Mouse (Mus musculus) kidney, postnatal 0 days (tissue): ENCODE data around the gene Sox5. TPM values are rescaled to one million over a fixed set of nuclear protein-coding genes. Genes with fewer than 3 reads are reported as not detected.

Experiments used
- ATAC-seq: fragments of 200-750 bp; cut with Nextera tagmentation; replicated peaks from 2 replicates; pipeline ENCODE4 v1.8.0; 2017; ENCODE audit warnings: low read depth, moderate number of reproducible peaks, moderate TSS enrichment, moderate library complexity; ENCODE audit not compliant: low FRiP score
- DNase-seq: peaks from one replicate; pipeline ENCODE4 v3.0.0-alpha.2; 2016; ENCODE audit warnings: low spot score
- H3K27ac ChIP-seq: fragments of 300-500 bp; sonication (generic); 2 replicates; pipeline ENCODE4 v1.5.1; 2014; ENCODE audit warnings: mild to moderate bottlenecking
- H3K27me3 ChIP-seq: fragments of 300-500 bp; sonication (generic); 2 replicates; pipeline ENCODE4 v1.6.1; 2014; ENCODE audit warnings: low read length, mixed read lengths; ENCODE audit not compliant: insufficient read depth
- H3K36me3 ChIP-seq: fragments of 300-500 bp; sonication (generic); 2 replicates; pipeline ENCODE4 v1.6.1; 2014; ENCODE audit warnings: low read length, mixed read lengths; ENCODE audit not compliant: insufficient read depth
- H3K4me1 ChIP-seq: fragments of 300-500 bp; sonication (generic); replicated peaks from 2 replicates; pipeline ENCODE4 v1.6.1; 2014; ENCODE audit warnings: antibody characterized with exemption, low read length, mixed read lengths; ENCODE audit not compliant: insufficient read depth
- H3K4me2 ChIP-seq: fragments of 300-500 bp; sonication (generic); 2 replicates; pipeline ENCODE4 v1.6.1; 2014; ENCODE audit warnings: mild to moderate bottlenecking, low read length, moderate library complexity, mixed read lengths
- H3K4me3 ChIP-seq: fragments of 300-500 bp; sonication (generic); replicated peaks from 2 replicates; pipeline ENCODE4 v1.5.1; 2014; ENCODE audit warnings: low read depth, low read length
- H3K9ac ChIP-seq: fragments of 300-500 bp; sonication (generic); 2 replicates; pipeline ENCODE4 v1.6.1; 2014; ENCODE audit warnings: low read depth, low read length
- H3K9me3 ChIP-seq: fragments of 300-500 bp; sonication (generic); replicated peaks from 2 replicates; pipeline ENCODE4 v1.6.1; 2016; ENCODE audit warnings: low read length, inconsistent platforms, mixed read lengths
- CTCF ChIP-seq: IDR thresholded peaks from 2 replicates; pipeline ENCODE4 v1.5.1; 2016; ENCODE audit warnings: antibody characterized with exemption, low read depth, mild to moderate bottlenecking, moderate library complexity
- WGBS: fragments of 180-500 bp; shearing (Covaris S2); extraction: QIAGEN DNeasy Blood & Tissue Kit; methylation state at CpG from one replicate; pipeline ENCODE4 v1.1.7; 2014; 5-methylcytosine and 5-hydroxymethylcytosine counted together
- polyA plus RNA-seq: library from polyadenylated mRNA; unstranded; fragments of >200 nt; fragmentation: Nextera tagmentation; extraction: Ambion mirVana; gene quantifications from 2 replicates; pipeline ENCODE4 v1.2.1, GENCODE M21; 2015

The Sox5 gene
- polyA plus RNA-seq: 6.1 and 9.3 TPM in 2 replicates

DNA sequence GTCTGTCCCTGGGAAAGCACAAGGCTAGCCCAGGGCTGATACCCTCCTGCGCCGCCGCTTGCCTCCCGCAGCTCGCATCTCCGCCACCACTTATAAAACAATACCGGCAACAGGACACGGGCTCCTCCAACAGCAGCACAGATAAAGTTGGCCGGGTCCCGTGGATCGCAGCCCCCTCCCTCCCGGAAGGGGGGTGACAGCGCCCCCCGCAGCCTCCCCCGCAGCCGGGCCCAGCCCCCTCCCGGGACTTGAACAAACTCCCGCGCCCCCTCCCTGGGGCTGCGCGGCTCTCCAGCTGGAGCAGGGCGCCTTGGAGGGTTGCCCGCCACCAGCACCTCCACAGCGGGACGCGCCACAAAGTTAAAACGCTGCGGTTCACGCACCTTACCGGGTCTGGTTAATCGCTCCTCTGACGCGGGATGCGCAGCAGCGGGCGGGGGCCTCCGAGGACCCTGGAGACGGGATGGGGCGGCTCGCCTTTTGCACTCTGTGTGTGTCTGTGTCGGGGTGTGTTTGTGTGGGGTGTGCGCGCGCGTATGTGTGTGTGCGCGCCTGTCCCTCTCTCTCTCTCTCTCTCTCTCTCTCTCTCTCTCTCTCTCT lies at the start of gene Sox5:
Gene Sox5 (minus strand): TSS at position 547 of the 600 bp plus-strand sequence.
- Histone ChIP-seq H3K4me2 (peak within 1 kb of the TSS; percentile 95), H3K36me3 (no peaks in the 10 kb centered on the region), H3K27ac (peak within 1 kb of the TSS; percentile 84), H3K9me3 (no peaks in the 10 kb centered on the region), H3K4me1 (peaks cover 5% of the 10 kb centered on the region; the same call in 1 of the 2 replicates), H3K27me3 (peaks cover 4% of the 10 kb centered on the region; the same call in 1 of the 2 replicates), H3K9ac (peak within 1 kb of the TSS; percentile 68), H3K4me3 (peak within 1 kb of the TSS; percentile 65)
- peak; percentile 75 for DNase-seq
- ATAC-seq: peak; percentile 55
- under 1% methylated on average over 43 of the region's 47 CpGs for WGBS
- TF ChIP-seq CTCF: no peak; the same call in 1 of the 2 replicates

DNA sequence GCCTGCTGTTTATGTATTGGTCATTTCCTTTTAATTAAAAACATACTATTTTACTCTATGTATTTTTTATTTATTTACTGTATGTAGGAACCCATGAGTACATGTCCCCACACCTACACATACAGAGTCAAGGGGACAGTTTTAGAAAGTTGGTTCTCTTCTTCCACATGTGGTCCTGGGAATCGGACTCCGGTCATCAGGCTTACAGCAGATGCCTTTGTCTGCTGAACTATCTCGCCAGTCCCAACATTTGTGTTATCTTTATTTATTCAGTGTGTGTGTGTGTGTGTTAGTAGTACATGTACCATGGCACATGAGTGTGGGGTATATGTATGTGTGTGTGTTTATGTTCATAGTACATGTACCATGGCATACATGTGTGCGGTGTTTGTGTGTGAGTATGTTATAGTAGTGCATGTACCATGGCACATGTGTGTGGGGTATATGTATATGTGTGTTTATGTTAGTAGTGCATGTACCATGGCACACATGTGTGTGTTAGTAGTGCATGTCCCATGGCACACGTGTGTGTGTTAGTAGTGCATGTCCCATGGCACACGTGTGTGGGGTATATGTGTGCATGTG lies 43.3 kb upstream of the Sox5 start:
- H3K36me3 ChIP-seq: no peaks in the 10 kb centered on the region
- no peaks in the 10 kb centered on the region for H3K9me3 ChIP-seq
- H3K27me3 ChIP-seq: no peaks in the 10 kb centered on the region
- H3K4me3 ChIP-seq: no peak overlapping the region
- ATAC-seq (no peak), DNase-seq (no peak)
- no peak overlapping the region for H3K9ac ChIP-seq
- H3K4me2 ChIP-seq: no peak overlapping the region
- no peaks in the 10 kb centered on the region for H3K4me1 ChIP-seq
- whole genome bisulfite sequencing: 97% methylated on average over 6 of the region's 6 CpGs
- H3K27ac ChIP-seq: no peak overlapping the region
- TF ChIP-seq CTCF: no peak

DNA sequence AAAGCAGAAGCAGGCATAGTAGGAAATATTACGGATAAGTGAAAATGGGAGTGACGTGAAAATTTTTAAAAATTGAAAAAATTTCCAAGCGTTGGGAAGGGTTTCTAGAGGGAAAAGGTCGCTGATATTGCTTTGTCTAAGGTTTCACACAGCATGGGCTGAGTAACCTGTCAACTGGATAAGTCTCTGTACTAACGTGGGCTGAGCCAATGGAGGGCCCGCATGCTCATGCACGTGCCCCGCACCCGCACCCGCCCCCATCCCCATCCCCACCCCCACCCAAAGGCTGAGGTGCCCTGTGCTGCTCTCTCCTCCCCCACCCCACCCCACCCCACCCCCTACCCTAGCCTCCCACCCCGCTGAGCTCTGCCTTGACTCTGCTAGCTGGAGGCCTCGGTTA lies 42.4 kb upstream of the Sox5 start:
- ATAC-seq (no peak), DNase-seq (no peak)
- WGBS: 73% methylated on average over 12 of the region's 12 CpGs
- H3K4me1 ChIP-seq: no peaks in the 10 kb centered on the region
- no peaks in the 10 kb centered on the region for H3K36me3 ChIP-seq
- no peak overlapping the region for H3K27ac ChIP-seq
- no peak overlapping the region for H3K4me3 ChIP-seq
- no peaks in the 10 kb centered on the region for H3K27me3 ChIP-seq
- H3K9ac ChIP-seq: no peak overlapping the region
- no peak for TF ChIP-seq CTCF
- no peak overlapping the region for H3K4me2 ChIP-seq
- no peaks in the 10 kb centered on the region for H3K9me3 ChIP-seq

DNA sequence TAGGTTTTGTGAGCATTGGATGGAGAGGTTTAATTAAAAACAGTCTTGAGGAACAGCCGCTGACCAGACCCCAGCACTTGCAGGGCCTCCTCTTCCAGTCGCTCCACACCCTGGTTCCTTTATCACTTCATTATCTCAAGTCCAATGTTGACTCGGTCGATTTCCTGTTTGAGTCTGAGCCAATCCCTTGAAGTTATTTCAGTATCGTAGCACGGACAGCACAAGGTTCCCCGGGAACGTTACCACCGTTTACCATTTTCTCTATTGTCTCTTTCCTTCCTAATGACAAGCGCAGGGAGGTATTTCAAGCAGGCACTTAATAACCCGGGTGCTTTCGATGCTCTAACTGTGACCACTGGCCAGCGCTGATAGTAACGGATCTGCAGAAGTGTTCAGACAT lies 40.8 kb upstream of the Sox5 start:
- Histone ChIP-seq H3K36me3 (no peaks in the 10 kb centered on the region), H3K9me3 (no peaks in the 10 kb centered on the region), H3K27me3 (no peaks in the 10 kb centered on the region), H3K4me2 (peak overlapping the region; percentile 18; the same call in 1 of the 2 replicates), H3K27ac (no peak overlapping the region), H3K4me1 (no peaks in the 10 kb centered on the region), H3K9ac (no peak overlapping the region), H3K4me3 (no peak overlapping the region)
- ATAC-seq (no peak), DNase-seq (peak; percentile 12)
- TF ChIP-seq CTCF: no peak
- 52% methylated on average over 14 of the region's 14 CpGs for WGBS

DNA sequence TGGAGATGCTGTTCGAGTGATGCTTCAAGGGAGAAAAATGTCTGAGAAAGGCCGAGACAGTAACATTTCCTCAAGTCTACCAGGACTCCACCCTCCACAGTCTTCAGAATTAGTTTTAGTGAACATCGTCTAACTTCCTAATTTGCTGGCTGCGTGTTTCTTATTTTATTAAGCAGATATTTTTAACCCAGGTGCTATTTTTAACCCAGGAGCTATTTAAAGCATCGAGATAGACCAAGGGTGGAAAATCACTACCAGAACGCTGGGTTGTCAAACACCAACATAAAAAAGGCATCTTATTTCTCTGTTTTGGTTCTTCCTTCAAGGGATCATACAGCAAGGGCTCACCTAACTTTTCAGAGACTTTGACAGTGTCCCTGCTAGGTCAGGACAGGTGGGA lies 39.2 kb upstream of the Sox5 start:
- no peak for ATAC-seq
- Histone ChIP-seq H3K9ac (no peak overlapping the region), H3K4me3 (no peak overlapping the region), H3K4me1 (no peaks in the 10 kb centered on the region), H3K36me3 (no peaks in the 10 kb centered on the region), H3K27me3 (no peaks in the 10 kb centered on the region), H3K9me3 (no peaks in the 10 kb centered on the region), H3K4me2 (no peak overlapping the region), H3K27ac (no peak overlapping the region)
- no peak for TF ChIP-seq CTCF
- no peak for DNase-seq
- WGBS: 77% methylated on average over 6 of the region's 6 CpGs

DNA sequence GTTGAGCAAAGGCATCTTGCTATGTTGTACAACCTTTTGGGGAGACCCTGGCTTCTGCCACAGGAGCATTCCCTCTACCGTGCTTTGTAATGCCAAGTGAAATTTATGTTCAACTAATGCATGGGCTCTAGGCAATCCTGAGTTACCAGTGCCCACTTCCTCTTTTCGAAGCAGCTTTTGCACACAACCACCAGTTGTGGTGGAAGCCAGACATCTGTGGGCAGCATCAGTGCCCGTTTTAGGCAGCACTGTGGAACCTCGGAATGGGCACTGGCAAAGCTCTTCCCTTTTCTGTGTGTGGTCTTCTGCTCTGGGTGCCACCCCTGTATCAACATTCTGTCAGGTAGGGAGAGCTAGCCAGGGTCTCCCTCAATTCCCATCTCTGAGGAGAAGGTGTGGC lies 36.2 kb upstream of the Sox5 start:
- H3K4me3 ChIP-seq: no peak overlapping the region
- H3K27ac ChIP-seq: no peak overlapping the region
- H3K9ac ChIP-seq: no peak overlapping the region
- no peak for ATAC-seq
- H3K36me3 ChIP-seq: no peaks in the 10 kb centered on the region
- no peak for TF ChIP-seq CTCF
- 87% methylated on average over 4 of the region's 4 CpGs for WGBS
- no peaks in the 10 kb centered on the region for H3K27me3 ChIP-seq
- no peaks in the 10 kb centered on the region for H3K4me1 ChIP-seq
- no peak for DNase-seq
- H3K4me2 ChIP-seq: no peak overlapping the region
- no peaks in the 10 kb centered on the region for H3K9me3 ChIP-seq
